Mouse (Mus musculus): ENCODE measurements at regions not wholly inside any gene's neighbourhood (a gene's known extent, or its start where the extent isn't known, plus 50 kb on each side); places are given as distances from the start of the nearest gene placed in this dataset.

GRCm38 (mm10) chr10:95030801-95031200 is 86.2 kb upstream of the Plxnc1 start:
- H3K27ac ChIP-seq (replicated peaks; ENCODE audit: low read depth, low read length): no peak overlapping the region
- H3K4me1 ChIP-seq (ENCODE audit: control insufficient read depth, insufficient read depth, insufficient read length, low read length): no peaks in the 10 kb centered on the region
- H3K4me3 ChIP-seq (ENCODE audit: insufficient read depth, low read depth, low read length): no peak overlapping the region

- Histone ChIP-seq H3K4me3 (ENCODE audit: insufficient read depth, low read depth, low read length) (no peak overlapping the region), H3K27ac (replicated peaks; ENCODE audit: low read depth, low read length) (no peak overlapping the region), H3K4me1 (ENCODE audit: control insufficient read depth, insufficient read depth, insufficient read length, low read length) (no peaks in the 10 kb centered on the region)
Observed at GRCm38 (mm10) chr10:95029554-95029953, 84.9 kb upstream of the Plxnc1 start.

GRCm38 (mm10) chr10:95025569-95026327 is 81.1 kb upstream of the Plxnc1 start:
- Histone ChIP-seq H3K4me1 (ENCODE audit: control insufficient read depth, insufficient read depth, insufficient read length, low read length) (no peaks in the 10 kb centered on the region), H3K27ac (replicated peaks; ENCODE audit: low read depth, low read length) (no peak overlapping the region), H3K4me3 (ENCODE audit: insufficient read depth, low read depth, low read length) (no peak overlapping the region)

GRCm38 (mm10) chr10:95021209-95021608 is 76.6 kb upstream of the Plxnc1 start:
- Histone ChIP-seq H3K27ac (replicated peaks; ENCODE audit: low read depth, low read length) (no peak overlapping the region), H3K4me1 (ENCODE audit: control insufficient read depth, insufficient read depth, insufficient read length, low read length) (no peaks in the 10 kb centered on the region), H3K4me3 (ENCODE audit: insufficient read depth, low read depth, low read length) (no peak overlapping the region)

- Histone ChIP-seq H3K4me3 (ENCODE audit: insufficient read depth, low read depth, low read length) (no peak overlapping the region), H3K4me1 (ENCODE audit: control insufficient read depth, insufficient read depth, insufficient read length, low read length) (no peaks in the 10 kb centered on the region), H3K27ac (replicated peaks; ENCODE audit: low read depth, low read length) (no peak overlapping the region)
Observed at GRCm38 (mm10) chr10:95016896-95017295, 72.3 kb upstream of the Plxnc1 start.

- H3K4me1 ChIP-seq (ENCODE audit: control insufficient read depth, insufficient read depth, insufficient read length, low read length): peaks cover 3% of the 10 kb centered on the region; the same call in 1 of the 2 replicates
- no peak overlapping the region for H3K27ac ChIP-seq (replicated peaks; ENCODE audit: low read depth, low read length)
- no peak overlapping the region for H3K4me3 ChIP-seq (ENCODE audit: insufficient read depth, low read depth, low read length)
Observed at GRCm38 (mm10) chr10:95015298-95015951, 70.8 kb upstream of the Plxnc1 start.

GRCm38 (mm10) chr10:95013946-95014345 is 69.3 kb upstream of the Plxnc1 start:
- Histone ChIP-seq H3K4me1 (ENCODE audit: control insufficient read depth, insufficient read depth, insufficient read length, low read length) (peaks cover 7% of the 10 kb centered on the region; the same call in 1 of the 2 replicates), H3K27ac (replicated peaks; ENCODE audit: low read depth, low read length) (peak overlapping the region; percentile 26; the same call in 1 of the 2 replicates), H3K4me3 (ENCODE audit: insufficient read depth, low read depth, low read length) (no peak overlapping the region)

- Histone ChIP-seq H3K4me3 (ENCODE audit: insufficient read depth, low read depth, low read length) (no peak overlapping the region), H3K27ac (replicated peaks; ENCODE audit: low read depth, low read length) (0 out of 2 replicates have a peak overlapping the region, but pooled peaks have one; percentile 21)
Observed at GRCm38 (mm10) chr10:95013213-95013915, 68.7 kb upstream of the Plxnc1 start.

GRCm38 (mm10) chr10:95010333-95010732 is 65.7 kb upstream of the Plxnc1 start:
- Histone ChIP-seq H3K27ac (replicated peaks; ENCODE audit: low read depth, low read length) (no peak overlapping the region), H3K4me1 (ENCODE audit: control insufficient read depth, insufficient read depth, insufficient read length, low read length) (peaks cover 7% of the 10 kb centered on the region; the same call in 1 of the 2 replicates), H3K4me3 (ENCODE audit: insufficient read depth, low read depth, low read length) (no peak overlapping the region)

More at GRCm38 (mm10) chr10:95013213-95013915, 68.7 kb upstream of the Plxnc1 start:
- H3K4me1 ChIP-seq (ENCODE audit: control insufficient read depth, insufficient read depth, insufficient read length, low read length): peaks cover 7% of the 10 kb centered on the region; the same call in 1 of the 2 replicates

- Histone ChIP-seq H3K4me1 (ENCODE audit: control insufficient read depth, insufficient read depth, insufficient read length, low read length) (peaks cover 7% of the 10 kb centered on the region; the same call in 1 of the 2 replicates), H3K27ac (replicated peaks; ENCODE audit: low read depth, low read length) (no peak overlapping the region), H3K4me3 (ENCODE audit: insufficient read depth, low read depth, low read length) (no peak overlapping the region)
Observed at GRCm38 (mm10) chr10:95009081-95009480, 64.4 kb upstream of the Plxnc1 start.

GRCm38 (mm10) chr10:95004065-95004763 is 59.6 kb upstream of the Plxnc1 start:
- Histone ChIP-seq H3K4me1 (ENCODE audit: control insufficient read depth, insufficient read depth, insufficient read length, low read length) (peaks cover 8% of the 10 kb centered on the region), H3K4me3 (ENCODE audit: insufficient read depth, low read depth, low read length) (no peak overlapping the region), H3K27ac (replicated peaks; ENCODE audit: low read depth, low read length) (peak overlapping the region; percentile 18; the same call in 1 of the 2 replicates)

GRCm38 (mm10) chr10:95003621-95004020 is 59.0 kb upstream of the Plxnc1 start:
- H3K27ac ChIP-seq (replicated peaks; ENCODE audit: low read depth, low read length): peak overlapping the region; percentile 18
- H3K4me3 ChIP-seq (ENCODE audit: insufficient read depth, low read depth, low read length): no peak overlapping the region
- H3K4me1 ChIP-seq (ENCODE audit: control insufficient read depth, insufficient read depth, insufficient read length, low read length): peaks cover 5% of the 10 kb centered on the region

- peaks cover 5% of the 10 kb centered on the region for H3K4me1 ChIP-seq (ENCODE audit: control insufficient read depth, insufficient read depth, insufficient read length, low read length)
- no peak overlapping the region for H3K27ac ChIP-seq (replicated peaks; ENCODE audit: low read depth, low read length)
- H3K4me3 ChIP-seq (ENCODE audit: insufficient read depth, low read depth, low read length): no peak overlapping the region
Observed at GRCm38 (mm10) chr10:95001650-95002049, 57.0 kb upstream of the Plxnc1 start.

GRCm38 (mm10) chr10:94999716-95000115 is 55.1 kb upstream of the Plxnc1 start:
- Histone ChIP-seq H3K27ac (replicated peaks; ENCODE audit: low read depth, low read length) (no peak overlapping the region), H3K4me3 (ENCODE audit: insufficient read depth, low read depth, low read length) (no peak overlapping the region)

More at GRCm38 (mm10) chr10:94999716-95000115, 55.1 kb upstream of the Plxnc1 start:
- H3K4me1 ChIP-seq (ENCODE audit: control insufficient read depth, insufficient read depth, insufficient read length, low read length): peaks cover 5% of the 10 kb centered on the region

All from brown adipose tissue, adult 24 weeks (tissue).